Mouse (Mus musculus): ENCODE data around the gene Smtnl1.

The Smtnl1 gene

GRCm38 (mm10) chr2:84822552-84822951, at the start of gene Smtnl1:
Smtnl1 (minus strand) TSS chr2:84822652.
- no peak for DNase-seq (ENCODE audit: low spot score in 2 of 2)

- no peak for DNase-seq (ENCODE audit: low spot score in 2 of 2)
Measured at GRCm38 (mm10) chr2:84870623-84871160, 48.2 kb upstream of the Smtnl1 start.

- no peak for DNase-seq (ENCODE audit: low spot score in 2 of 2)
Measured at GRCm38 (mm10) chr2:84868977-84869376, 46.5 kb upstream of the Smtnl1 start.

GRCm38 (mm10) chr2:84868521-84868943, 46.1 kb upstream of the Smtnl1 start:
- DNase-seq (ENCODE audit: low spot score in 2 of 2): peak in 1 of 2 experiments; percentile 81

- DNase-seq (ENCODE audit: low spot score in 2 of 2): no peak
Measured at GRCm38 (mm10) chr2:84865616-84866571, 43.4 kb upstream of the Smtnl1 start.

GRCm38 (mm10) chr2:84862231-84862630, 39.8 kb upstream of the Smtnl1 start:
- no peak for DNase-seq (ENCODE audit: low spot score in 2 of 2)

GRCm38 (mm10) chr2:84861430-84861829, 39.0 kb upstream of the Smtnl1 start:
- DNase-seq (ENCODE audit: low spot score in 2 of 2): no peak

- DNase-seq (ENCODE audit: low spot score in 2 of 2): no peak
Measured at GRCm38 (mm10) chr2:84859991-84860780, 37.7 kb upstream of the Smtnl1 start.

GRCm38 (mm10) chr2:84858551-84858950, 36.1 kb upstream of the Smtnl1 start:
- no peak for DNase-seq (ENCODE audit: low spot score in 2 of 2)

- DNase-seq (ENCODE audit: low spot score in 2 of 2): peak in 1 of 2 experiments; percentile 56
Measured at GRCm38 (mm10) chr2:84855732-84856131, 33.3 kb upstream of the Smtnl1 start.

GRCm38 (mm10) chr2:84851130-84852040, 28.9 kb upstream of the Smtnl1 start:
- no peak for DNase-seq (ENCODE audit: low spot score in 2 of 2)

GRCm38 (mm10) chr2:84850407-84851129, 28.1 kb upstream of the Smtnl1 start:
- no peak for DNase-seq (ENCODE audit: low spot score in 2 of 2)

GRCm38 (mm10) chr2:84845226-84845625, 22.8 kb upstream of the Smtnl1 start:
- no peak for DNase-seq (ENCODE audit: low spot score in 2 of 2)

GRCm38 (mm10) chr2:84843654-84844053, 21.2 kb upstream of the Smtnl1 start:
- no peak for DNase-seq (ENCODE audit: low spot score in 2 of 2)

GRCm38 (mm10) chr2:84841905-84842304, 19.5 kb upstream of the Smtnl1 start:
- no peak for DNase-seq (ENCODE audit: low spot score in 2 of 2)

GRCm38 (mm10) chr2:84840748-84841563, 18.5 kb upstream of the Smtnl1 start:
- no peak for DNase-seq (ENCODE audit: low spot score in 2 of 2)

- DNase-seq (ENCODE audit: low spot score in 2 of 2): no peak
Measured at GRCm38 (mm10) chr2:84840016-84840747, 17.7 kb upstream of the Smtnl1 start.

GRCm38 (mm10) chr2:84838993-84839980, 16.8 kb upstream of the Smtnl1 start:
- no peak for DNase-seq (ENCODE audit: low spot score in 2 of 2)
